Mouse (Mus musculus): ENCODE measurements around the gene Zfpm1.

The Zfpm1 gene

GRCm38 (mm10) chr8:122276308-122276707 lies 5.6 kb upstream of the Zfpm1 start:
- no peak for DNase-seq

GRCm38 (mm10) chr8:122277204-122277995 lies 4.5 kb upstream of the Zfpm1 start:
- DNase-seq, result peak; percentile 41

- DNase-seq, result peak; percentile 30
Observed at GRCm38 (mm10) chr8:122280156-122280555, 1.8 kb upstream of the Zfpm1 start.

- peak; percentile 82 for DNase-seq
Observed at GRCm38 (mm10) chr8:122280588-122281316, 1.2 kb upstream of the Zfpm1 start.

GRCm38 (mm10) chr8:122281317-122282034 lies 465 bp upstream of the Zfpm1 start:
- peak; percentile 99 for DNase-seq

- DNase-seq, result peak; percentile 56
Observed at GRCm38 (mm10) chr8:122282501-122283355, 787 bp downstream of the Zfpm1 start.

- DNase-seq, result peak; percentile 88
Observed at GRCm38 (mm10) chr8:122283356-122284202, 1.6 kb downstream of the Zfpm1 start.

GRCm38 (mm10) chr8:122284203-122284658 lies 2.3 kb downstream of the Zfpm1 start:
- peak; percentile 62 for DNase-seq

GRCm38 (mm10) chr8:122284659-122285261 lies 2.8 kb downstream of the Zfpm1 start:
- DNase-seq, result peak; percentile 50

GRCm38 (mm10) chr8:122285727-122286126 lies 3.8 kb downstream of the Zfpm1 start:
- DNase-seq, result no peak

- DNase-seq, result no peak
Observed at GRCm38 (mm10) chr8:122286899-122287298, 5.0 kb downstream of the Zfpm1 start.

GRCm38 (mm10) chr8:122287742-122288141 lies 5.8 kb downstream of the Zfpm1 start:
- no peak for DNase-seq

GRCm38 (mm10) chr8:122288344-122288743 lies 6.4 kb downstream of the Zfpm1 start:
- no peak for DNase-seq

- DNase-seq, result no peak
Observed at GRCm38 (mm10) chr8:122291075-122291474, 9.1 kb downstream of the Zfpm1 start.

- DNase-seq, result no peak
Observed at GRCm38 (mm10) chr8:122291549-122291948, 9.6 kb downstream of the Zfpm1 start.

GRCm38 (mm10) chr8:122293484-122293883 lies 11.5 kb downstream of the Zfpm1 start:
- no peak for DNase-seq

GRCm38 (mm10) chr8:122294273-122294683 lies 12.3 kb downstream of the Zfpm1 start:
- DNase-seq, result peak; percentile 85

GRCm38 (mm10) chr8:122295389-122295788 lies 13.4 kb downstream of the Zfpm1 start:
- no peak for DNase-seq

- peak; percentile 45 for DNase-seq
Observed at GRCm38 (mm10) chr8:122296173-122297001, 14.4 kb downstream of the Zfpm1 start.
